Mouse (Mus musculus) left cerebral cortex, adult 18-20 months (tissue): ENCODE results near the gene Akap9. TPM values are rescaled to one million over a fixed set of nuclear protein-coding genes. Genes with fewer than 3 reads are reported as not detected.
"Not testable (repeated sequence)": the region's sequence is repeated elsewhere in the genome, so short reads cannot be mapped to it uniquely, and the experiment has no call there.

Experiments
- DNase-seq, 2 experiments: peaks; one replicate each; pipeline ENCODE4 v3.0.0; 2021 to 2022; ENCODE audit warnings: low spot score in 2 of 2, mixed read lengths in 1 of 2
- total RNA-seq, 2 experiments: library from RNA; stranded (reverse); gene quantifications; 2 replicates each; pipeline ENCODE4 v1.2.3; 2021

The Akap9 gene
- total RNA-seq, 2 experiments from 2014 or later = 74.0 to 82.9 TPM

DNA sequence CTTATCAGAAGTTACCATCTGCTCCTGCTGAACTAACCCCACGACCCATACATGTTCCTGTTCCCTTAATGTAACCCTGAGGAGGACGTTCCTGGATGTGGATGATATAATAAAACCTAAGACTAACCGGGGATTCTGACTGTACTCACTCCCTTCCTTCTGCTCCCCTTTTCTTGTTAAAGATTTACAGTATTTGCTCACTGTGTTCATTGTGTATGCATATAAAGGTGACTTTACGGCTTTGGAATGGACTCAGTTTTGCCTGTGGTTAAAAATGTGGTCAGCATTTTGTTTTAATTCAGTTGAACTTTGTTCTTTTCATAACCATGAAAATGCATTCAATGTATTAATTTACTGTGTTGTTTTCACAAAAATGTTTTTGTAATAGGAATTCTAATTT is 104.0 kb downstream of the Akap9 start:
- DNase-seq = no peak

DNA sequence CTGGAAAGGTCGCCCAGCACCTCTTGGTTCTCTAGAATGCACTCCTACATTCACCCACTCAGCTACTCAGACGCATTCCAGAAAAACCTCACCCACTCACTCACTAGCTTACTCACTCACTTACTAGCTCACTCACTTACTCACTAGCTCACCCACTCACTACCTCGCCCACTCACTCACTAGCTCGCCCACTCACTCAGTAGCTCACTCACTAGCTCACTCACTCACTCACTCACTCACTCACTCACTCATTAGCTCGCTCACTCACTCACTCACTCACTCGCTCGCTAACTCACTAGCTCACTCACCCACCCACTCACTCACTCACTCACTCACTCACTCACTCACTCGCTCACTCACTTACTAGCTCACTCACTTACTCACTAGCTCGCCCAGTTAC is 108.8 kb downstream of the Akap9 start:
- DNase-seq = no peak

DNA sequence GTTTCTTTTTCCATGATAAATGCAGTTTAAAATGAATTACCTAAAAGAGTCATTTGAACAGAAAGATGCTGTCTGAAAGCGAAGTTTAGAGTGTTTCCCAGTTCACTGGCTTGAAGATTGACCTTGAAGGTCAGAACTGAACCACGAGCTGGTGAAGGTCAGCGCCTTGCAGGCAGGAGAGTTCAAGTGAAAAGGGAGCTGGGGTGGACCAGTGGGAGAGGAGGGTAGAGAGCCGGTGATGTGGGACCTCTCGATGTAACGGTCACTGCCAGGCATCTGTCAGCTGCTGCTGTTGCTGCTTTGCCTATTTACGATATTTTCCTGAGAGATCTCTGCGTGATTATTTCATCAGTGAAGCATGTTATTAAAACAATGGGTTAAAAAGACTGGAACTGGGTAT is 111.5 kb downstream of the Akap9 start:
- DNase-seq = no peak

DNA sequence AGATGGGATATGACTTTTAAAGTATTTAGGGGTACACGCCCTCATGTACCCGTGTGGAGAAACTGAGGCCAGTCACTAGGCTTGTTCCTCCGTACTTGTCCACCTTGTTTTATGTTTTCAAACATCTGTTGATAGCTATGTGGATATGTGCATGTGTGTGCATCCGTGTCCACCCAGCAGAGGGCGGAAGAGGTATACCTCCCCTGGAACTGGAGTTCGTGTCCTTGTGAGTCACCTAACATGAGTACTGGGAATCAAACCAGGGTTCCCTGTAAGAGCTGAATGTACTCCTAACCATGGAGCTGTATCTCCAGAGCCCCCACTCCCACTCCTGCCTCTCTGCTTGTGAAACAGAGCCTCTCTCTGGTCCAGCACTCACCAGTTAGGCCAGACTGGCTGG is 112.5 kb downstream of the Akap9 start:
- DNase-seq = no peak

DNA sequence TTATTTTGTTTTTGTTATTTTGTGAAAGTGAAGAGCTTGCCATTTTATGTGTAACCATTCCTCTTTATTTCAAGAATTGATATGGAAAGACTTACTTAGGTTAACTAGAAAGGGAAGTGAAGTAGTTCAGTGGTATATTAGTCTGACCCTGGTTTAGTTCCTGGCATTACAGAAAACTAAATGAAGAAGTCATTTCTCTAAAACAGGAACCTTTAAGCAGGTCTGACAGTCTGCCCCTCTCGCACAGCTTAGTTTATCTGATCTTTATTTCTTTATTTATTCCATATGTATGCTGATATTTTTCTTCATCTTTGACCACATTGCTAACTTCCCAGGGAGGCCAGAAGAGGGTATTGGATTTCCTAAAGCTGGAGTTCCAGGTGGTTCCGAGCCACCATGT is 113.1 kb downstream of the Akap9 start:
- no peak for DNase-seq

DNA sequence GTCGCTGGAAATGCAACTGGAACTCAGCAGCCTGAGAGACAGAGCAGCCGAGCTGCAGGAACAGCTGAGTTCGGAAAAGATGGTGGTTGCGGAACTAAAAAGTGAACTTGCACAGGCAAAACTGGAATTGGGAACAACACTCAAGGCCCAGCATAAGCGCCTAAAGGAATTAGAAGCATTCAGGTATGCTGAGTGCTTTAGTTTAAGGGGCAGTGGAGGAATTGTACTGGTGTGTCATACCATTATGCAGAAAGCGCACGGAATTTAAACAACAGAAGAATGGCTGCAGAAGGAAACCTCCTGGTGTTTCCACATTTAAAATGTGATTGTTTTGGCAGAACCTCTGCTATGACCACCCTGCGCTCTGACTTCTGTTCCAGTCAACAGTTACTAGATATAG is 132.5 kb downstream of the Akap9 start:
- DNase-seq = no peak

DNA sequence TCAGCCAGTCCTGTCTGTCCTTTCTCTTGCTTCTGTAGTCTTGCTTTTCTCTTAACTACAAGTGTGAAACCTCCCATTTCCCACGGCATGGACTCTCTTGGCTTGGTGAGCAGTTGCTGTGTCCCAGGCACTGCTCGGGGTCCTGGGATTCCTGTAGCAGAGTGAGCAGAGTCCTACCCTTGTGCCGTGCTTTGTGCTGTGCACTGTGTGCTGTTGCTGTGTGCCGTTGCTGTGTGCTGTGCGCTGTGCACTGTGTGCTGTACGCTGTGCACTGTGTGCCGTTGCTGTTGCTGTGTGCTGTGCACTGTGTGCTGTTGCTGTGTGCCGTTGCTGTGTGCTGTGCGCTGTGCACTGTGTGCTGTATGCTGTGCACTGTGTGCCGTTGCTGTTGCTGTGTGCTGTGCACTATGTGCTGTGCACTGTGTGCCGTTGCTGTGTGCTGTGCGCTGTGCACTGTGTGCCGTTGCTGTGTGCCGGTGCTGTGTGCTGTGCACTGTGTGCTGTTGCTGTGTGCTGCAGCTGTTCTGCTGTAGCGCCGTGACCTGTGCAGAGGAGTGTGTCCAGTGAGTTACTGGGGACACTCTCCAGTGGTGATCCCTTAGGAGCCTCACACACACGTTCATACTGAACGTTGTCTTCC is 138.7 kb downstream of the Akap9 start:
- DNase-seq = no peak

DNA sequence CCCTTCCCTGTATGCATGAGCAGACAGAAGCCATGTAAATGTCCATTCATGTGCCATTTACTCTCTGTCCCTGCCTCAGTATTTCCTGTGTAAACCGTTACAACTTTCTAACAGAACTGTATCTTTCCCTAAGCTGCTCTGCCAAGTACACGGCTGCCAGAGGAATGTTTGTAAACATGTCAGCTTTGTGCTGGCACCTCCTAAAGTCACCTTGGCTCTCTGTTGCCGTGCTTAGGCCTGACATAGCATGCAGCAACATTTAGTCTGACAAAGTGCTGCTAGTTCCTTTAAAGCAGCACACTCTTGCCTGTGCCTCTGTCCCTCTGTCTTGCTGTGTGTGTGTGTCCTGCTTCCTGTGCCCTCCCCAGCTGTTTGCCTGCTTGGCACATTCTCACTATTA is 139.3 kb downstream of the Akap9 start:
- DNase-seq = no peak

DNA sequence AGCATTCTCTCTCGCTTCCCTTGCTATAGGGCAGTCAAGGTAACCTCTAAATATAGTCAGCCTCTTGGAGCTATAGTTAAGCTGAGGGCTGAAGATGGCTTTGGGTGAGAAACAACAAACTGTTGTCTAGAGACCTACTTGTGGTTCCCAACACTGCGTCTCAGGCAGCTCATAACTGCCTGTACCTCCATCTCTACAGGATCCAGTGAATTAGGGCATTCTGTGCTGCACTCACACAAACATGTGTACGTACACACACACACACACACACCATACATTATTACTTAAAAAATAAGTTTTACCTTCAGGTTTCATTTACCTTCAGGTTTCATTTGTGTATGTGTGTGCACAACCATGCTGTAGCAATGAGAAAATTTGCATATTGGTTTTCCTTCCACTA is 151.2 kb downstream of the Akap9 start:
- DNase-seq = no peak

DNA sequence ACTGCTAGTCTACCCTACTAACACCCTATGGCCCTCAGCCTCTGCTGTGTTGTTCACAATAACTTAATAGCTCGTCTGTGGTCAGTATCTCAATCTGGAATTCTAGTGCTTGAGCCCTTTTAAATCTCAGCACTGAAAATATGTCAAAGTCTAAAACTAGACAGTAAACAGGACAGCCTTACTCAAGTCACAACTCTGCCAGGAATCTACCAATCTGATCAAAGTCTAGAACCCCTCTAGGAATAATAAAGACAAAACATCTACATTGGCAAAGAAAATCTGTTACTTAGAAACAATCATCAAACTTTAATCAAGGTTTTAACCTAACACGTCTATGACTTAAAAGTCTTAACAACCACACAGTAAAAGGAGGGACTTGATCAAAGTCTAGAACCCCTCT is 153.0 kb downstream of the Akap9 start:
- no peak for DNase-seq

DNA sequence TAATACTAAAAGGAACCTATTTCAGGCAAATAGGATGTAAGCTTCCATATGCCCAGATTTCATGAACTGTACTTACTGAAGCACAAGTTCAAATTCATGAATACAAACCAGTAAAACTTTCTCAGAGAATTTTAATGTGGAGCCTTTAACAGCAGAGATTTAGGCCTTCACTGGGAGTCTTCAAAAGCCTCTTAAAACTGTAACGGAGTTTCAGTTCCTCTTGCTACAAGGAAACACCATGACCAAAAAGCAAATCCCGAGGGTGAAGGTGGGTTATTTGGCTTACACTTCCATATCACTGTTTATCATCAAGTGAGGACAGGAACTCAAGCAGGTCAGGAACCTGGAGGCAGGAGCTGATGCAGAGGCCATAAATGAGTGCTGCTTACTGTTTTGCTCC is 153.7 kb downstream of the Akap9 start:
- DNase-seq = no peak

DNA sequence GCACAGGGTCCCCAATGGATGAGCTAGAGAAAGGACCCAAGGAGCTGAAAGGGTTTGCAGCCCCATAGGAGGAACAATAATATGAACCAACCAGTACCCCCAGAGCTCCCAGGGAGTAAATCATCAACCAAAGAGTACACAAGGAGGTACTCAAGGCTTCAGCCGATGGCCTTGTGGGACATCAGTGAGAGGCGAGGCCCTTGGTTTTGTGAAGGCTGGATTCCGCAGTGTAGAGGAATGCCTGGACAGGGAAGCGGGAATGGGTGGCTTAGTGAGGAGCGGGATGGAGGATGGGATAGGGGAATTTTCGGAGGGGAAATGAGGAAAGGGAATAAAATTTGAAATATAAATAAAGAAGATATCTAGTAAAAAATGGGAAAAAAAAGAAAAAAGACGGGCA is 157.1 kb downstream of the Akap9 start:
- no peak for DNase-seq

DNA sequence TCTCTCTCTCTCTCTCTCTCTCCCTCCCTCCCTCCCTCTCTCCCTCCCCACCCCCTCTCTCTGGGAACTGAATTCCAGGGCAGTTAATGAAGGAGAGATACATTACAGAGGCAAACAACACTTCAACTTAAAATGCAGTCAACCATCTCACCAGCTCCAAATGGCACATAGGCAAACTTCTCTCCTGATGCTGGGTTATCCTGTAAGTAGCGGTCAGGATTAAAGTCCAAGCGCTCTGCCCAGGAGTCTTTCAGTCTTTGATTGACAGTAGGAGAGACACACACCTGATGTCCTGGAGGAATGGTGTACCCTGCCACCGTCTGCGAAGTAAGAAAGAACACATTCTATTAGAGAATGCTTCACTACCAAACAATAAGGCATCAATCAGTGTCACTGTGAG is 158.5 kb downstream of the Akap9 start:
- no peak for DNase-seq

DNA sequence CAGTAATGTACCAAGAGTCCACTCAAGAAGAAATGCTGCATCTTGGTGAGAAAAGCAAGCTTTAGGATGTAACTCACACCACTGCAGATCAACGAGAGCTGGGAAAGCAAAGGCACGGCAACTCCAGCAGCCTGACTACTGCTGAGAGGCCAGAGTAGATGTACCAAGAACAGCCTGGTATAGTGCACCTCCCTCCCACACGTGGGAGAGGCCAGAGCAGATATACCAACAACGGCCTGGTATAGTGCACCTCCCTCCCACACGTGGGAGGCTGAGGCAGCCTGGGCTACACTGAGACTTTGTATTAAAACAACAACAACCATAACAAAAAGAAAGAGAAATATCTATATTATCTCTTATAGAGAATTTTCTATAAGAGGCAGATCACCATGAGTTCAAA is 160.3 kb downstream of the Akap9 start:
- no peak for DNase-seq

DNA sequence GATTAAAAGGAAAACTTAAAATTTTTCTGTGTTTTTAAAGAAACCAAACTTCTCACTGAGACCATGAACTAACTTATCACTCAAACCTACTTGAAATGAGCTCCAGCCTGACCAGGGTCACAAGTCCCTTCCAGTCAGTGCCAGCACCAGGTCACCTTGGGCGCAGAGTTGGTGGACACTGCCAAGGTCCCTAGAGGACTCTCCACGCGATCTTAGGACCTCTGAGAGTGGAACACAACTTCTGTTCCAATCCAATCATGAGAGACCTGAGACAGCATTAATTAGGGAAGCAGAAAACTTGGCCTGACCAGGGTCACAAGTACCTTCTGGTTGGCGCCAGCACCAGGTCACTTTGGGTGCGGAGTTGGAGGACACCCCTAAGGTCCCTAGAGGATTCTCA is 166.6 kb downstream of the Akap9 start:
- DNase-seq = no peak

DNA sequence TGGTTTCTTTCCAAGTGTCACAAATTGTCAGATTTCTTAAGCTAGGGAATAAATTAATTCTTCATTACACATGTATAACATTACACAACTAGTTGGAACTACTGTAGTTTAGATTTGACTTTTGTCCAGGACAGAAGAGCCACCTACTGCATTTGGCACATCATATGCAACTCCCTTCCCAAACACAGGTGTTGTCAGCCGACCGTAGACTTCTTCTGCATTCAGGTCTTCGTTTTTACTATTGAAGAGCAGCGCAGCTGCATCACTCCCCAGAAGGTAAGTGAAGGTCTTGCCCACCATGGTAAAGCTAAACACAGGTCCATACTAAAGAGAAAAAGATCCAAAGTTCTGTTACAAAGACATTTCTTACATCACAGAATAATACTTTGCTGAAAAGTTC is 173.2 kb downstream of the Akap9 start:
- no peak for DNase-seq

DNA sequence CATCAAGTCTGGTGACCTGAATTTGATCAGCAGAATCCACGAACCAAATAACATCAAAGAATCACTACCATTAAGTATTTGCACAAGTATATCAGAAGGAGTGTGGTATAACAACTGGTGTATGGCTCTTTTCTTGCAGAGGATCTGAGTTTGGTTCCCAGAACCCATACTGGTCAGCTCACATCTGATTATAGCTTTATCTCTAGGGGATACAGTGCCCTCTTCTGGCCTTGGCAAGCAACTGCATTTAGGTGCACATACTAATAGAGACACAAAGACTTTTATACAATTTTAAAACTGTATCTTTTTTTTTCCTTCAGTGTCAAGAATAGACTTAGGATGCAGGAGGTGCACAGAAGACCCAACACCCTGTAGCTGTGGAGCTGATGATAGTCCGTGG is 173.9 kb downstream of the Akap9 start:
- no peak for DNase-seq

DNA sequence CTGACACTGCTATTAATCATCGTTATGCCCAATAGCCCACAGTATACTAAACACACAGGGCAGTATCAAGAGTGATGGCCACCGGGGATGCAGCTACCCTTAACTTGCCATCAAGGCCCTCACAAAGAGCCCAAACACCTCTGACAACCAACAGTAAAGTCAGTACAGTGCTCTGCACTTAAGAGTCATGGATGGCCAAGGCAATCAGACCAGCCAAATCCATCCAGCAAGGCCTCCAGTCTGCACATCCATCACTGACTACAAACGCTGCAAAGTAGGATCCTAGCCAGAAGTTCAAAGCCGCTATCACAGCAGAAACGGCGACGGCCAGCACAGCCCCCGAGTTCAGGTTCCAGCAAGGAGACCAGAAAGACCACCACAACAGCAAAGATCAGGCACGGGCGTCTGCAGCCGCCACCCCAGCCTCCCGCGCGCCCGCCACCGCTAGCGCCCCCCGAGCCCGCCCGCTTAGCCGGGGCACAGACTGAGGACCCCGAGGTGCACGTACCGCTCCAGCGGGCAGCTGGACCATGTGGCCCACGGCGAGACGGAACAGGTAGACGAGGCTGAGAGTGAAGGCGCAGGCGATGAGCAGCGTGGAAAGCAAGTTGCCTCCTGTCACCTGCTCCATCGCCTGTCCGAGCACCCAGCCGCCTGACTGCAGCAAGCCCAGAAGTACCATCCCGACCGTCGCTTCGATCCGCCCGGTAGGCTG is 175.9 kb downstream of the Akap9 start:
- DNase-seq = peak in 1 of 2 experiments; percentile 13

DNA sequence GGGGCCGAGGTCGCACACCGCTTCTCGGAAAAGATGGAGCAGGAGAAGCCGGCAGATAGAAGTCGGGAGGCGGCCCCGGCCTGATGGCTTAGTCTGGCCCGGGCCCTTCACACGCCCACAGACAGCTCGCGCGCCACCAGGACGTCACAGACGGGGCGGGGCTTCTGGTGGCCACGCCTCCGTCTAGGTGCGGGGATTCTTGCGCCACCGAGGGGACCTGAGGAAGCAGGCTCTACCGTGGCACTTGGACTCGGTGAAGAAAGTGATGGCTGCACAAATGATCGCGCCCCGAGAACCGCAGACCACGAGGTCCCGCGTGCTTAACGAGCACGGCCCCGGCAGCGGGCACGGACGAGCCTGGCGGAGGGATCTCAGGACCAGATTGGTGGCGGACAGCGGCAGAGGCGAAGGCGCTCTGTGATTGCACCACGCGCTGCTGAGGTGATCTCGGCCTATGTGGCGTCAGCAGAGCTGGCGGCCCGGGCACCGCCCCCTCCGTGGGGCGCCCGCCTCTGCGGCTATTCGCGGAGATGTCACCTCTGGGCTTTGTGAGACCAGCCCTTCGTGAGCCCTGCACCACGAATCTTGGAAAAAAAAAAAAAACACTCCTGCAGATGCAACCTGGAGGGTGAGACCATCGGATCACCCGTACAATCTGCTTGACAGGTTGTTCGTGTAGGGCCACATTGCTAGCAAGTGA is 176.6 kb downstream of the Akap9 start, which contains the start of gene Cyp51:
TSS of gene Cyp51 (minus strand) at position 406 of the 700 bp plus-strand sequence.
- peak; percentile 84 to 91 for DNase-seq

DNA sequence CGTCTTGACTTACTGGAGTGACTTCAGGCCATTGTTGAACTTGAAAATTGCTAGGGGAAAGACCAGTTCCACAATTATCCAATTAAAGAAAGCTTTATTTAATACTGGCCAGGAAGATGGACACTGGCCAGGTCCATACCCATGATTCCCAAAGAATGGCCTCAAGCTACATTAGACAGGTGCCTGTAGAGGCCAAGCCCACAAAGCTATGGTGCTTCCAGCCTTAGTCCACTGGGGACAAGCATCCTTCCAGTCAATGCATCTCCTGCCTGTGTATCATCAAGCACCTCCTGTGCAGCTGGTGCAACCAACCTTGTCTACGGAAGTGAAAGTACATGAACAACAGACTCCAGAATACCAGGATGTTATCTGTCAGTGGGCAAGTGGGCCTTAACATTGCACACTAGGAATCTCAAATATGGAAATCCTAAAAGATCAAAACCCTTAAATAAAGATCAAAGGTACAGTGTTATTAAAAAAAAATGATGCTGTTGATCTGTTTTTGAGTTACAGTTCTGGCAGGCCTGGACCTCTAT is 177.9 kb downstream of the Akap9 start:
- DNase-seq = no peak

DNA sequence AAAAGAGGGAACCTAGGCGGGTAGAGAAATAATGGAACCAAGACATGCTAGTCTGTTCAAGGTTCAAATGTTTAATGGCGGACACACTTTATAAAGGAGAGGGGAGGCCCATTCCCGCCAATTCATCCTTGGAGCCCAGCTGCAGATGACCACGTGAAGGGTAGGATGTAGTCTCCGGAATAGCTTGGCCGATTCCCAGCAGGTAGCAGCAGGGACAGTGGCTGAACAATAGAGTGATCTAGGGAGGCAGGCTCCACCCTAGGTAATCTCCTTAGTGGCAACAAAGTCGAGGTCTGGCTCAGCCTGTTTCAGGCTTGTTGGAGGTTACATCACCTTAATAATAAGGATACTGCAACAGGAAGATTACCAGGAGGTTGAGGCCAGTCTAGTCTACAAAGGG is 179.2 kb downstream of the Akap9 start:
- not testable (repeated sequence) for DNase-seq

DNA sequence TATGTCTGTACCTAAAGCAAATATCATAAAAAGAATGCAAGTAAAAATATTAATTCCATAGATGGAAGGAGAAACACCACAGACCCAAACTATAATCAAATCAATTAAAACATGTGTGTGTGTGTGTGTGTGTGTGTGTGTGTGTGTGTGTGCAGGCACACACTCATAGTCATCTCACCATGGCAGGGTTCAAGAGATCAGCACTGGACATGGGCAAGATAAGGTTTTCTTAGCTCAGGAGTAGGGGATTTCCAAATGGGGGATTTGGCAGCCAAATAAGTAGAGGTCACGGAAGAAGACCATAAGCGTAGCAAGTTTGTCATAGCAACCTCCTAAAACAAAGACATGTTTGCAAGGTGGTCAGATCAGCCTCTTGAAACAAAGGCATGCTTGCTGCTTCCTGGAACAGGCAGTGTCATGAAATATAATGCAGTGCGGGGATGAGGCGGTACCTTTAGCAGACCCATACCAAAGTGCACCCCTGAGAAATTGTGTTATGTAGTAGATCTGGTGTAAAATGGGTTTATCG is 184.8 kb downstream of the Akap9 start:
- no peak for DNase-seq
